Mouse (Mus musculus): ENCODE measurements around the gene Eif4g3.

- TF ChIP-seq CTCF (IDR thresholded peaks at IDR 0.05; ENCODE audit: low read depth) (no peak), EP300 (IDR thresholded peaks at IDR 0.05; ENCODE audit: low read depth) (no peak)
These were observed 91.3 kb downstream of the Eif4g3 start for GRCm38 (mm10) chr4:138084103-138084502.
